Mouse (Mus musculus) heart, embryonic 12.5 days (tissue): ENCODE measurements around the gene Rad23a. TPM values are rescaled to one million over a fixed set of nuclear protein-coding genes. Genes with fewer than 3 reads are reported as not detected.
A peak's percentile ranks its signal among the peaks of the same experiment; 100 is the strongest.

Experiments
- ATAC-seq: fragments of 200-750 bp; cut with Nextera tagmentation; 2 replicates; pipeline ENCODE4 v1.8.0; 2017; ENCODE audit warnings: moderate TSS enrichment, moderate library complexity; ENCODE audit not compliant: insufficient number of reproducible peaks, low FRiP score
- H3K27ac ChIP-seq: fragments of 300-500 bp; sonication (generic); 2 replicates; pipeline ENCODE4 v1.5.1; 2016; ENCODE audit warnings: mild to moderate bottlenecking, moderate library complexity; ENCODE audit not compliant: poor library complexity, severe bottlenecking
- H3K27me3 ChIP-seq: fragments of 300-500 bp; sonication (generic); replicated peaks from 2 replicates; pipeline ENCODE4 v1.6.1; 2016; ENCODE audit warnings: mild to moderate bottlenecking, moderate library complexity
- H3K36me3 ChIP-seq: fragments of 300-500 bp; sonication (generic); 2 replicates; pipeline ENCODE4 v1.6.1; 2016; ENCODE audit warnings: mild to moderate bottlenecking, moderate library complexity
- H3K4me1 ChIP-seq: fragments of 300-500 bp; sonication (generic); replicated peaks from 2 replicates; pipeline ENCODE4 v1.6.1; 2016; ENCODE audit warnings: mild to moderate bottlenecking
- H3K4me2 ChIP-seq: fragments of 300-500 bp; sonication (generic); 2 replicates; pipeline ENCODE4 v1.6.1; 2016; ENCODE audit warnings: mild to moderate bottlenecking, moderate library complexity
- H3K4me3 ChIP-seq: fragments of 300-500 bp; sonication (generic); 2 replicates; pipeline ENCODE4 v1.5.1; 2016; ENCODE audit warnings: mild to moderate bottlenecking
- H3K9ac ChIP-seq: fragments of 300-500 bp; sonication (generic); 2 replicates; pipeline ENCODE4 v1.6.1; 2016; ENCODE audit warnings: mild to moderate bottlenecking, moderate library complexity
- H3K9me3 ChIP-seq: fragments of 300-500 bp; sonication (generic); replicated peaks from 2 replicates; pipeline ENCODE4 v1.6.1; 2016; ENCODE audit warnings: mild to moderate bottlenecking, moderate library complexity
- WGBS: fragments of 180-500 bp; shearing (Covaris S2); methylation state at CpG from one replicate; pipeline ENCODE4 v1.1.7; 2016; 5-methylcytosine and 5-hydroxymethylcytosine counted together
- polyA plus RNA-seq: library from polyadenylated mRNA; unstranded; fragments of >200 nt; fragmentation: Nextera tagmentation; extraction: Ambion mirVana; gene quantifications from 2 replicates; pipeline ENCODE4 v1.2.1, GENCODE M21; 2016

Gene Rad23a
- polyA plus RNA-seq, 1 experiment from 2014 or later = 131 TPM

DNA sequence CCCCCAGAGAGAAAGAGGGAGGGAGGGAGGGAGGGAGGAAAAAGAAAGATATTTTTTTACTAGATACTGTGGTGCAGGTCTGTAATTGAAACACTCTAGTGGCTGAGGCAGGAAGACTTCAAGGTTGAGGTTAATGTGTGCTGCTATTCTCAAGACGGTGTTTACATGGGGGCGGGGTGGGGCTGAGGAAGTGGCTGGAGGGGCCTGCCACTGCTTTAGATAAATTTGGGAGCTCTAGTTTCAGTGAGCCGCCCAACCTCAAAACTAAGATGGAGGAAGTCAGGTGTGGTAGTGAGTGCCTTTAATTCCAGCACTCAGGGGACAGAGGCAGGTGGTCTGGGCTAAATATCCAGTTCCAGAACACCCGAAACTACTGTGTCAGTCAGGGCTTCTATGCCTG is 14.8 kb downstream of the Rad23a start:
- no peaks in the 10 kb centered on the region for H3K27me3 ChIP-seq
- H3K4me1 ChIP-seq = peaks cover 25% of the 10 kb centered on the region
- H3K4me3 ChIP-seq = no peak overlapping the region
- ATAC-seq = no peak
- WGBS = 50% methylated on average over 4 of the region's 4 CpGs
- no peak overlapping the region for H3K9ac ChIP-seq
- no peak overlapping the region for H3K4me2 ChIP-seq
- no peaks in the 10 kb centered on the region for H3K9me3 ChIP-seq
- H3K27ac ChIP-seq = no peak overlapping the region
- H3K36me3 ChIP-seq = peaks cover 3% of the 10 kb centered on the region; the same call in 1 of the 2 replicates

DNA sequence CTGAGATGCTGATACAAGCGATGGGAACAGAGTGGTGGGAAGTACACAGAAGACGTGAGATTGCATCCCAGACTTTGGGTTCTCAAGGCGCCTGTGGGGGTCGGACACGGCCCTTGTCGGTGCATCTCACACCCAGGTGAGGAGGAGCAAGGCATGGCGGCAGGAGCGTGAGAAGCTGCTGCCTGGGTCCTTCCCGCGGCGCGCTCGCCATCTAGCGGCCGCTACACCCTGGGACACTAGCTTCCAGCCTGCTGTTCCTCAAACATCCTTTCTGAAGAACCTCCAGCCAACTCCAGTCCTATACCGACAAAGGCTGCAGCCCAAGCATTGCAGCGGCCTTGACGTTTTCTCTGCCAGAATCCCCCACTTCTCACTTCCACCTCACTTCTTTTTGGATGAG is 16.8 kb downstream of the Rad23a start:
- no peaks in the 10 kb centered on the region for H3K36me3 ChIP-seq
- H3K4me1 ChIP-seq = peaks cover 25% of the 10 kb centered on the region
- 1% methylated on average over 18 of the region's 18 CpGs for WGBS
- 0 out of 2 replicates have a peak overlapping the region, but pooled peaks have one; percentile 27 for H3K9ac ChIP-seq
- H3K27ac ChIP-seq = no peak overlapping the region
- ATAC-seq = peak; percentile 78
- no peaks in the 10 kb centered on the region for H3K9me3 ChIP-seq
- no peaks in the 10 kb centered on the region for H3K27me3 ChIP-seq
- peak overlapping the region; percentile 60 for H3K4me2 ChIP-seq
- H3K4me3 ChIP-seq = peak overlapping the region; percentile 16; the same call in 1 of the 2 replicates

DNA sequence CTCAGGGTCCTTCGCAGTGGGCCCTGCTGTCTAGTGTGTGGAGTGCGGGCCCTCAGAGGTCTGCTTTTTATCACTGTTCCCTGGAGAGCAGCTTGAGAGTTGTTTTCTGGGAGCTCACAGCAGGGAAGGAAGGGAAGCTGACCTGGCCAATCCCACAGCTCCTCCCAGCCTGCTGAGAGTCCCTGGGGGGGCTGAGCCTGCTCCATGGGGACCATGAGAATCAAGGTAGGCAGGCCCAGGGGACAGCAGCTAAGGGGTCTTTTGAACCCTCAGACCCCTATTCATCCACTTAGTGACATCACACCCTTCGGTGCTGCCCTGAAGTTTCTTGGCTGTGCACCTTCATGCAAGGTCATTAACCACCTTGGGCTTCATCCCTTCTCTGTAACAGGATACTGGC is 17.7 kb downstream of the Rad23a start, which contains the start of gene Dand5:
Gene Dand5, minus strand, starts transcription at position 101 of the 400 bp plus-strand sequence.
- no peak within 1 kb of the TSS for H3K27ac ChIP-seq
- no peaks in the 10 kb centered on the region for H3K27me3 ChIP-seq
- H3K4me1 ChIP-seq = peaks cover 25% of the 10 kb centered on the region
- no peak for ATAC-seq
- peak within 1 kb of the TSS; percentile 60 for H3K4me2 ChIP-seq
- H3K9me3 ChIP-seq = no peaks in the 10 kb centered on the region
- no peaks in the 10 kb centered on the region for H3K36me3 ChIP-seq
- 0 out of 2 replicates have a peak within 1 kb of the TSS, but pooled peaks have one; percentile 27 for H3K9ac ChIP-seq
- WGBS = 19% methylated on average over 3 of the region's 3 CpGs
- peak within 1 kb of the TSS; percentile 16; the same call in 1 of the 2 replicates for H3K4me3 ChIP-seq

DNA sequence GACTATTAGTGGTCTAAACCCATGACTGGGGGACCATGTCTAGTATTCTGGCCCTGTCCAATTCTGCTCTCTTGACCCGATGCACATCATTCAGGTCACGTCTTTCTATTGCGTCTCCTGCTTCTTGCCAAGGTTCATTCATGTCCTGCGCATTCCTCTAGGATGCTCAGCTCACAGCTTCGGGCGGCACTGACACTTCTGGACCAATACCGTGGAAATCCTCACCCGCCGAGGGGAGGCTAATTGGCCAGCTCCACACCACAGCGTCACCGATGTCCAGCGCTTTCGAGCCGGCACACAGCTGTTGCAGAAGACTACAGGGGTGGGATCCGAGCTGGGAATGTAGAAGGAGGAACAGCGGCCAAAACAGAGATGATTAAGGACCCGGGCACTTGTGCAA is 24.3 kb downstream of the Rad23a start:
- Histone ChIP-seq H3K27ac (no peak overlapping the region), H3K9ac (no peak overlapping the region), H3K4me1 (peaks cover 20% of the 10 kb centered on the region), H3K27me3 (peaks cover 28% of the 10 kb centered on the region), H3K4me3 (no peak overlapping the region), H3K9me3 (no peaks in the 10 kb centered on the region), H3K4me2 (no peak overlapping the region), H3K36me3 (no peaks in the 10 kb centered on the region)
- ATAC-seq = no peak
- 70% methylated on average over 17 of the region's 17 CpGs for WGBS

- H3K4me3 ChIP-seq = no peak overlapping the region
- no peak overlapping the region for H3K27ac ChIP-seq
- no peaks in the 10 kb centered on the region for H3K36me3 ChIP-seq
- no peak overlapping the region for H3K9ac ChIP-seq
- H3K4me1 ChIP-seq = peaks cover 23% of the 10 kb centered on the region
- H3K4me2 ChIP-seq = no peak overlapping the region
- peak; percentile 58; the same call in 1 of the 2 replicates for ATAC-seq
- 11% methylated on average over 9 of the region's 9 CpGs for WGBS
- H3K27me3 ChIP-seq = peaks cover 28% of the 10 kb centered on the region
- no peaks in the 10 kb centered on the region for H3K9me3 ChIP-seq
Observed at GRCm38 (mm10) chr8:84815547-84815946, 24.9 kb downstream of the Rad23a start.

DNA sequence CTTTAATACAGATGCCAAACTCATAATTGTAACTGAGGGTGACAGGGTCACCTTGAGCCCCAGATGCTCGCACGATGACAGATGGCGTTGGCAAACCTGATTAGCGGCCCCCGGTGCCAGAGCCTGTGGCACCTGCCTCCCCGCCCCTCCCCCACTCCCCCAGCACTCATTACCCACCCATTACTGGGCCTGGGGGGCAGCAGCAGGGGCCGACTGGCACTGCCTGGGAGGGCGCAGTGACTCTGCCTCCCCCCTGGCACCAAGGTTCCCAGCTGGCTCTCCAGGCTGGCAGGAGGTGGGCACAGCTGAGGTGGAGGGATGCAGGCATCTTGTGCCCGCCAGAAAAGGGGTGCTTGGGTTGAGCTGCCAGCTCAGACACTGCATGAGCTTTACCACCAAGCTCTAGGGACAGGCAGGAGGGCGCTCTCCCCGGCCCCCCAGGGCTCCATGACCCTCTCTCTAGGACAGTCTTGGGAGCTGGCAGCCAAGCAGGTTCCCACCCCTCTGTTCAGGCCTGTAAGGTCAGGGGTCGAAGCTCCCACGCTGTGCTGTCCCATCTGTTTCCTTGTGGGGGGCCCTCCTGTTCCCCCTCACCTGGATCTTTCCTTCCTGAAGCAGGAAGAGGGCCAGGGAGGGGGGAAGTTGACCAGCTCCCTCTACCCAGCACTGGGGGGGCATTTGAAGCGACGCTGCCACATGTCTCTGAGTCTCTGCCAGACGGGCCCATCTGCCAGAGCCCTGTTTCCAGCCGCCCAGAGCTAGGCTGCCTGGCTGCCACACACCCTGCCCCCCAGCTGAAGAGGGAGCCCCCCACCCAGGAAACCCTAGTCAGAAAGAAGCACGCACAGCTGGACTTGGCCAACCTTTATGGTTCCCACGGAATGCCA is 25.7 kb downstream of the Rad23a start:
- Histone ChIP-seq H3K4me3 (no peak overlapping the region), H3K36me3 (no peaks in the 10 kb centered on the region), H3K27ac (no peak overlapping the region), H3K4me2 (no peak overlapping the region), H3K9ac (0 out of 2 replicates have a peak overlapping the region, but pooled peaks have one; percentile 8), H3K27me3 (peaks cover 28% of the 10 kb centered on the region), H3K4me1 (peaks cover 24% of the 10 kb centered on the region), H3K9me3 (no peaks in the 10 kb centered on the region)
- 44% methylated on average over 19 of the region's 19 CpGs for WGBS
- no peak for ATAC-seq

DNA sequence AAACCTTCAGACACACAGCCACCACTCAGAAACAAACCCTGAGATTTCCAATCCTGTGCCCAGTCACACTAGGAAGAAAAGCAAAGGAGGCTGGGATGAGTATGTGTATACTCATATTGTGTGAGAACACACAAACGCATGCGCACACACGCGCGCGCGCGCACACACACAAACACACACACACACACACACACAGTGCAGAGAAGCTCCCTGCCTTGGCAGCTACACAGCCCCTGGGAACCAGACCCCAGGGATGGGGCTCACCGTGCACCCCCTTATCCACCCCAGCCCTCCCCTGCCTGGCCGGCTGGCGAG is 26.3 kb downstream of the Rad23a start:
- H3K27ac ChIP-seq = no peak overlapping the region
- 87% methylated on average over 11 of the region's 11 CpGs for WGBS

GRCm38 (mm10) chr8:84813830-84814229 is 26.6 kb downstream of the Rad23a start:
- H3K27ac ChIP-seq = no peak overlapping the region
- 65% methylated on average over 3 of the region's 3 CpGs for WGBS
- no peak overlapping the region for H3K4me2 ChIP-seq
- H3K4me3 ChIP-seq = no peak overlapping the region
- H3K27me3 ChIP-seq = peaks cover 37% of the 10 kb centered on the region
- no peaks in the 10 kb centered on the region for H3K36me3 ChIP-seq
- no peaks in the 10 kb centered on the region for H3K9me3 ChIP-seq
- ATAC-seq = no peak
- H3K9ac ChIP-seq = no peak overlapping the region
- peaks cover 33% of the 10 kb centered on the region for H3K4me1 ChIP-seq

More for the DNA sequence above, 26.3 kb downstream of the Rad23a start:
- no peak overlapping the region for H3K4me3 ChIP-seq
- no peak overlapping the region for H3K4me2 ChIP-seq
- peaks cover 29% of the 10 kb centered on the region for H3K4me1 ChIP-seq
- no peak for ATAC-seq
- no peaks in the 10 kb centered on the region for H3K9me3 ChIP-seq
- no peaks in the 10 kb centered on the region for H3K36me3 ChIP-seq
- no peak overlapping the region for H3K9ac ChIP-seq
- H3K27me3 ChIP-seq = peaks cover 33% of the 10 kb centered on the region

DNA sequence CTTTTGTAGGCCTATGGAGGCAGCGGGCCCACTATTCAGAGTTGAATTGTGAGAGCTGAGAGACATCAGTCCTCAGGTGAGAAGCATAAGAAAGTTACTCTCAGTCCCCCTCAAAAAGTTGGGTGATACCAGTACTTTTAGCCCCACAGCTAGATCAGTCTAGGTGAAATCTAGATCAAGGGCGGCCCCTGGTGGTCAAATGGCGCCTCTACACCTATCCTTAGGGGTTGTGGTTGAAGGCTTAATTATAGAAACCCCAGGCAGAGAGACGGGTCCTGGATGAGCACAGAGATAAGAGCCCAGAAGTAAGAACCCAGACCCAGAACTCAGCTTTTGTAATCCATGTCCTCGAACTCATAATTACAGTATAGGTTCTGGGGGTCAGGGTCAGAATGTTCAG is 27.4 kb downstream of the Rad23a start:
- no peak for ATAC-seq
- no peaks in the 10 kb centered on the region for H3K36me3 ChIP-seq
- H3K4me1 ChIP-seq = peaks cover 35% of the 10 kb centered on the region
- no peak overlapping the region for H3K4me3 ChIP-seq
- H3K9me3 ChIP-seq = no peaks in the 10 kb centered on the region
- H3K27ac ChIP-seq = no peak overlapping the region
- no peak overlapping the region for H3K4me2 ChIP-seq
- peaks cover 41% of the 10 kb centered on the region for H3K27me3 ChIP-seq
- 2% methylated on average over 5 of the region's 5 CpGs for WGBS
- H3K9ac ChIP-seq = no peak overlapping the region

- no peaks in the 10 kb centered on the region for H3K36me3 ChIP-seq
Observed at GRCm38 (mm10) chr8:84811303-84811702, 29.2 kb downstream of the Rad23a start.

GRCm38 (mm10) chr8:84810896-84811295 is 29.6 kb downstream of the Rad23a start:
- 0 out of 2 replicates have a peak, but pooled peaks cover 4% of the 10 kb centered on the region for H3K9me3 ChIP-seq
- no peak overlapping the region for H3K27ac ChIP-seq
- H3K4me1 ChIP-seq = peaks cover 35% of the 10 kb centered on the region
- 0 out of 2 replicates have a peak, but pooled peaks cover 4% of the 10 kb centered on the region for H3K36me3 ChIP-seq
- no peak overlapping the region for H3K9ac ChIP-seq
- ATAC-seq = peak; percentile 85
- H3K4me3 ChIP-seq = peak overlapping the region; percentile 37
- H3K27me3 ChIP-seq = peaks cover 49% of the 10 kb centered on the region
- WGBS = 1% methylated on average over 32 of the region's 32 CpGs
- peak overlapping the region; percentile 65 for H3K4me2 ChIP-seq

More at GRCm38 (mm10) chr8:84811303-84811702, 29.2 kb downstream of the Rad23a start:
- H3K4me2 ChIP-seq = peak overlapping the region; percentile 65
- peaks cover 35% of the 10 kb centered on the region for H3K4me1 ChIP-seq
- 0 out of 2 replicates have a peak, but pooled peaks cover under 1% of the 10 kb centered on the region for H3K9me3 ChIP-seq
- ATAC-seq = no peak
- H3K27me3 ChIP-seq = peaks cover 45% of the 10 kb centered on the region
- WGBS = 26% methylated on average over 10 of the region's 10 CpGs
- no peak overlapping the region; the same call in 1 of the 2 replicates for H3K27ac ChIP-seq
- no peak overlapping the region for H3K9ac ChIP-seq
- peak overlapping the region; percentile 37 for H3K4me3 ChIP-seq
